ENCODE assay signal across 8 mouse cellular contexts in genomic region chr10:12547037-12547625, GRCm38 (mm10).
DNase-seq lines count a peak whose midpoint lies in the region; ATAC-seq and TF ChIP-seq lines count a peak whose summit lies in the region.

No protein-coding gene starts in this region.

- WGBS in heart, embryonic 12.5 days = 39% methylated on average over 6 of the region's 6 CpGs
- 13% methylated on average over 6 of the region's 6 CpGs for WGBS in forebrain, embryonic 16.5 days
- WGBS in lung, embryonic 16.5 days = 32% methylated on average over 6 of the region's 6 CpGs

- DNase-seq in heart, adult 8-10 months (ENCODE audit: low spot score) = no peak
- DNase-seq in thymus, adult 18-20 months = no peak
- DNase-seq in urinary bladder, postnatal 36 days (ENCODE audit: low spot score in 2 of 2) = no peak
- no peak for DNase-seq in retina, postnatal 1 day

- H3K27me3 ChIP-seq in heart, embryonic 12.5 days (replicated peaks) = no peaks in the 10 kb centered on the region
- no peaks in the 10 kb centered on the region for H3K27me3 ChIP-seq in ES-Bruce4 (ENCODE audit: control insufficient read depth, insufficient read depth, low read length, poor library complexity, severe bottlenecking)
- peaks cover 2% of the 10 kb centered on the region; the same call in 1 of the 2 replicates for H3K27me3 ChIP-seq in forebrain, embryonic 16.5 days (replicated peaks; ENCODE audit: control insufficient read depth, insufficient read depth, low read length)
- H3K27me3 ChIP-seq in lung, embryonic 16.5 days (ENCODE audit: control insufficient read depth, insufficient read depth, low read depth, low read length) = no peaks in the 10 kb centered on the region

- TF ChIP-seq EP300 in ES-Bruce4 (IDR thresholded peaks at IDR 0.05; ENCODE audit: insufficient read depth, low read depth, low read length) = no peak

- no peak overlapping the region for H3K4me3 ChIP-seq in heart, embryonic 12.5 days
- H3K4me3 ChIP-seq in ES-Bruce4 (ENCODE audit: low read depth, low read length) = peak overlapping the region; percentile 40
- H3K4me3 ChIP-seq in forebrain, embryonic 16.5 days (replicated peaks; ENCODE audit: low read length) = no peak overlapping the region
- H3K4me3 ChIP-seq in lung, embryonic 16.5 days (ENCODE audit: low read length) = peak overlapping the region; percentile 17; the same call in 1 of the 2 replicates

- no peaks in the 10 kb centered on the region for H3K9me3 ChIP-seq in heart, embryonic 12.5 days (replicated peaks)
- H3K9me3 ChIP-seq in ES-Bruce4 (replicated peaks; ENCODE audit: control insufficient read depth, insufficient read depth, low read length, poor library complexity, severe bottlenecking) = no peaks in the 10 kb centered on the region
- no peaks in the 10 kb centered on the region for H3K9me3 ChIP-seq in forebrain, embryonic 16.5 days (ENCODE audit: control insufficient read depth, low read length)
- no peaks in the 10 kb centered on the region for H3K9me3 ChIP-seq in lung, embryonic 16.5 days (ENCODE audit: control insufficient read depth, low read length)

- H3K27ac ChIP-seq in heart, embryonic 12.5 days (ENCODE audit: poor library complexity, severe bottlenecking) = no peak overlapping the region
- H3K27ac ChIP-seq in ES-Bruce4 (ENCODE audit: insufficient read depth, low read length) = no peak overlapping the region
- no peak overlapping the region for H3K27ac ChIP-seq in forebrain, embryonic 16.5 days (ENCODE audit: low read length)
- H3K27ac ChIP-seq in lung, embryonic 16.5 days (ENCODE audit: low read length) = peak overlapping the region; percentile 17; the same call in 1 of the 2 replicates

- TF ChIP-seq POLR2A in ES-Bruce4 (IDR thresholded peaks at IDR 0.05; ENCODE audit: insufficient read depth, low read length) = no peak

- no peaks in the 10 kb centered on the region for H3K36me3 ChIP-seq in heart, embryonic 12.5 days
- 0 out of 2 replicates have a peak, but pooled peaks cover 4% of the 10 kb centered on the region for H3K36me3 ChIP-seq in ES-Bruce4 (ENCODE audit: control insufficient read depth, insufficient read depth, low read length, poor library complexity, severe bottlenecking)
- no peaks in the 10 kb centered on the region for H3K36me3 ChIP-seq in forebrain, embryonic 16.5 days (ENCODE audit: control insufficient read depth, insufficient read depth)
- no peaks in the 10 kb centered on the region for H3K36me3 ChIP-seq in lung, embryonic 16.5 days (ENCODE audit: control insufficient read depth, insufficient read depth, low read length)

- peaks cover 25% of the 10 kb centered on the region for H3K4me1 ChIP-seq in heart, embryonic 12.5 days (replicated peaks)
- H3K4me1 ChIP-seq in ES-Bruce4 (ENCODE audit: control insufficient read depth, insufficient read depth, low read length) = no peaks in the 10 kb centered on the region
- H3K4me1 ChIP-seq in forebrain, embryonic 16.5 days (replicated peaks; ENCODE audit: control insufficient read depth, insufficient read depth, low read length) = peaks cover 17% of the 10 kb centered on the region
- H3K4me1 ChIP-seq in lung, embryonic 16.5 days (replicated peaks; ENCODE audit: control insufficient read depth, insufficient read depth, low read length) = peaks cover 24% of the 10 kb centered on the region

- H3K4me2 ChIP-seq in heart, embryonic 12.5 days = peak overlapping the region; percentile 12; the same call in 1 of the 2 replicates
- H3K4me2 ChIP-seq in forebrain, embryonic 16.5 days (ENCODE audit: low read length) = peak overlapping the region; percentile 25; the same call in 1 of the 2 replicates
- H3K4me2 ChIP-seq in lung, embryonic 16.5 days (ENCODE audit: low read depth, low read length) = peak overlapping the region; percentile 18; the same call in 1 of the 2 replicates

- ATAC-seq in heart, embryonic 12.5 days (ENCODE audit: insufficient number of reproducible peaks, low FRiP score) = no peak
- peak; percentile 75 for ATAC-seq in forebrain, embryonic 16.5 days
- no peak for ATAC-seq in lung, embryonic 16.5 days (ENCODE audit: low read depth)

- TF ChIP-seq CTCF in ES-Bruce4 (IDR thresholded peaks at IDR 0.05; ENCODE audit: low read depth, low read length) = no peak

- H3K9ac ChIP-seq in heart, embryonic 12.5 days = no peak overlapping the region
- H3K9ac ChIP-seq in ES-Bruce4 (ENCODE audit: low read depth, poor library complexity, severe bottlenecking) = peak overlapping the region; percentile 31
- no peak overlapping the region for H3K9ac ChIP-seq in forebrain, embryonic 16.5 days (replicated peaks; ENCODE audit: low read depth, low read length)
- no peak overlapping the region for H3K9ac ChIP-seq in lung, embryonic 16.5 days (ENCODE audit: low read length)

Comparison
In these comparisons a context has a peak if more than half of its experiments do, and no peak if none do; other contexts are left out.
1. H3K4me3 ChIP-seq: peak in ES-Bruce4 (single experiment) and lung, embryonic 16.5 days (single experiment); none in heart, embryonic 12.5 days (single experiment) and forebrain, embryonic 16.5 days (single experiment).
2. Peak in every context shown above with its lines, with median percentiles within 50 percentile points of each other: H3K4me2 ChIP-seq.